Mouse (Mus musculus) 416B (cell line): ENCODE results near the gene Trhde.

Source experiments
- DNase-seq: peaks from one replicate; pipeline ENCODE4 v3.0.0; 2011; ENCODE audit warnings: low read depth

Gene Trhde

GRCm38 (mm10) chr10:114735678-114736077 lies 66.4 kb downstream of the Trhde start:
- DNase-seq, result no peak

GRCm38 (mm10) chr10:114735111-114735510 lies 67.0 kb downstream of the Trhde start:
- no peak for DNase-seq

- peak; percentile 8 for DNase-seq
These were observed 76.5 kb downstream of the Trhde start for GRCm38 (mm10) chr10:114725591-114725990.

- no peak for DNase-seq
These were observed 100.3 kb downstream of the Trhde start for GRCm38 (mm10) chr10:114701791-114702190.

GRCm38 (mm10) chr10:114671791-114672415 lies 130.2 kb downstream of the Trhde start:
- no peak for DNase-seq

GRCm38 (mm10) chr10:114593046-114593445 lies 209.1 kb downstream of the Trhde start:
- no peak for DNase-seq

- DNase-seq, result no peak
These were observed 223.2 kb downstream of the Trhde start for GRCm38 (mm10) chr10:114578926-114579325.

GRCm38 (mm10) chr10:114567891-114568290 lies 234.2 kb downstream of the Trhde start:
- no peak for DNase-seq

- no peak for DNase-seq
These were observed 292.9 kb downstream of the Trhde start for GRCm38 (mm10) chr10:114509186-114509585.

GRCm38 (mm10) chr10:114488806-114489205 lies 313.3 kb downstream of the Trhde start:
- no peak for DNase-seq

- no peak for DNase-seq
These were observed 346.5 kb downstream of the Trhde start for GRCm38 (mm10) chr10:114455591-114455990.

- no peak for DNase-seq
These were observed 354.0 kb downstream of the Trhde start for GRCm38 (mm10) chr10:114448116-114448515.

- DNase-seq, result no peak
These were observed 383.1 kb downstream of the Trhde start for GRCm38 (mm10) chr10:114418956-114419530.

- no peak for DNase-seq
These were observed 386.4 kb downstream of the Trhde start for GRCm38 (mm10) chr10:114415717-114416116.

GRCm38 (mm10) chr10:114405260-114405659 lies 396.8 kb downstream of the Trhde start:
- DNase-seq, result no peak

- DNase-seq, result no peak
These were observed 398.3 kb downstream of the Trhde start for GRCm38 (mm10) chr10:114403795-114404194.

GRCm38 (mm10) chr10:114370804-114371203 lies 431.3 kb downstream of the Trhde start:
- DNase-seq, result no peak

GRCm38 (mm10) chr10:114363442-114363841 lies 438.7 kb downstream of the Trhde start:
- no peak for DNase-seq

- DNase-seq, result no peak
These were observed 439.5 kb downstream of the Trhde start for GRCm38 (mm10) chr10:114362631-114363030.
